Mouse (Mus musculus): ENCODE results near the gene Psph. TPM values are rescaled to one million over a fixed set of nuclear protein-coding genes. Genes with fewer than 3 reads are reported as not detected.

The Psph gene
- polyA plus RNA-seq, 1 experiment from 2014 or later = 34.9 TPM

GRCm38 (mm10) chr5:129756886-129757285 is 30.4 kb downstream of the Psph start:
- no peak overlapping the region for H3K4me2 ChIP-seq
- no peak for ATAC-seq (replicated peaks; ENCODE audit: insufficient number of reproducible peaks, low FRiP score, low TSS enrichment)
- 89% methylated on average over 20 of the region's 20 CpGs for WGBS (ENCODE audit: insufficient replicate concordance)
- H3K27ac ChIP-seq (ENCODE audit: low read depth, low read length) = no peak overlapping the region
- no peaks in the 10 kb centered on the region for H3K27me3 ChIP-seq (ENCODE audit: control insufficient read depth, insufficient read depth, low read length)
- H3K4me3 ChIP-seq (ENCODE audit: low read depth, low read length) = no peak overlapping the region
- peaks cover 15% of the 10 kb centered on the region for H3K36me3 ChIP-seq (ENCODE audit: control insufficient read depth, insufficient read depth, low read length)
- H3K9me3 ChIP-seq (replicated peaks; ENCODE audit: control insufficient read depth, low read length) = no peaks in the 10 kb centered on the region
- H3K4me1 ChIP-seq (ENCODE audit: control insufficient read depth, insufficient read depth, low read length) = no peaks in the 10 kb centered on the region
- H3K9ac ChIP-seq (ENCODE audit: low read depth, low read length) = no peak overlapping the region

- Histone ChIP-seq H3K4me3 (ENCODE audit: low read depth, low read length) (no peak overlapping the region), H3K9me3 (replicated peaks; ENCODE audit: control insufficient read depth, low read length) (no peaks in the 10 kb centered on the region), H3K4me2 (peak overlapping the region; percentile 37), H3K27me3 (ENCODE audit: control insufficient read depth, insufficient read depth, low read length) (no peaks in the 10 kb centered on the region), H3K4me1 (ENCODE audit: control insufficient read depth, insufficient read depth, low read length) (peaks cover 19% of the 10 kb centered on the region), H3K36me3 (ENCODE audit: control insufficient read depth, insufficient read depth, low read length) (peaks cover 18% of the 10 kb centered on the region), H3K9ac (ENCODE audit: low read depth, low read length) (no peak overlapping the region), H3K27ac (ENCODE audit: low read depth, low read length) (peak overlapping the region; percentile 55)
- ATAC-seq (replicated peaks; ENCODE audit: insufficient number of reproducible peaks, low FRiP score, low TSS enrichment) = no peak
- 12% methylated on average over 6 of the region's 6 CpGs for WGBS (ENCODE audit: insufficient replicate concordance)
Observed at GRCm38 (mm10) chr5:129744050-129744449, 43.2 kb downstream of the Psph start.

GRCm38 (mm10) chr5:129742903-129743488 is 44.3 kb downstream of the Psph start:
- peak; percentile 66; the same call in 1 of the 2 replicates for ATAC-seq (replicated peaks; ENCODE audit: insufficient number of reproducible peaks, low FRiP score, low TSS enrichment)
- peak overlapping the region; percentile 55 for H3K27ac ChIP-seq (ENCODE audit: low read depth, low read length)
- H3K4me3 ChIP-seq (ENCODE audit: low read depth, low read length) = no peak overlapping the region
- no peaks in the 10 kb centered on the region for H3K27me3 ChIP-seq (ENCODE audit: control insufficient read depth, insufficient read depth, low read length)
- peak overlapping the region; percentile 19; the same call in 1 of the 2 replicates for H3K4me2 ChIP-seq
- H3K9ac ChIP-seq (ENCODE audit: low read depth, low read length) = no peak overlapping the region
- no peaks in the 10 kb centered on the region for H3K9me3 ChIP-seq (replicated peaks; ENCODE audit: control insufficient read depth, low read length)
- peaks cover 17% of the 10 kb centered on the region for H3K36me3 ChIP-seq (ENCODE audit: control insufficient read depth, insufficient read depth, low read length)
- peaks cover 19% of the 10 kb centered on the region for H3K4me1 ChIP-seq (ENCODE audit: control insufficient read depth, insufficient read depth, low read length)
- 32% methylated on average over 7 of the region's 7 CpGs for WGBS (ENCODE audit: insufficient replicate concordance)

- 100% methylated on average over 1 of the region's 1 CpGs for WGBS (ENCODE audit: insufficient replicate concordance)
- Histone ChIP-seq H3K27ac (ENCODE audit: low read depth, low read length) (no peak overlapping the region), H3K9ac (ENCODE audit: low read depth, low read length) (no peak overlapping the region), H3K9me3 (replicated peaks; ENCODE audit: control insufficient read depth, low read length) (no peaks in the 10 kb centered on the region), H3K4me1 (ENCODE audit: control insufficient read depth, insufficient read depth, low read length) (peaks cover 19% of the 10 kb centered on the region), H3K27me3 (ENCODE audit: control insufficient read depth, insufficient read depth, low read length) (no peaks in the 10 kb centered on the region), H3K36me3 (ENCODE audit: control insufficient read depth, insufficient read depth, low read length) (peaks cover 10% of the 10 kb centered on the region), H3K4me3 (ENCODE audit: low read depth, low read length) (no peak overlapping the region), H3K4me2 (no peak overlapping the region)
- ATAC-seq (replicated peaks; ENCODE audit: insufficient number of reproducible peaks, low FRiP score, low TSS enrichment) = no peak
Observed at GRCm38 (mm10) chr5:129740976-129741375, 46.3 kb downstream of the Psph start.

GRCm38 (mm10) chr5:129731021-129731420 is 56.2 kb downstream of the Psph start:
- H3K9ac ChIP-seq (ENCODE audit: low read depth, low read length) = 0 out of 2 replicates have a peak overlapping the region, but pooled peaks have one; percentile 29
- 49% methylated on average over 5 of the region's 5 CpGs for WGBS (ENCODE audit: insufficient replicate concordance)
- H3K4me1 ChIP-seq (ENCODE audit: control insufficient read depth, insufficient read depth, low read length) = peaks cover 46% of the 10 kb centered on the region
- ATAC-seq (replicated peaks; ENCODE audit: insufficient number of reproducible peaks, low FRiP score, low TSS enrichment) = no peak
- peak overlapping the region; percentile 81 for H3K27ac ChIP-seq (ENCODE audit: low read depth, low read length)
- peak overlapping the region; percentile 45; the same call in 1 of the 2 replicates for H3K4me2 ChIP-seq
- H3K9me3 ChIP-seq (replicated peaks; ENCODE audit: control insufficient read depth, low read length) = no peaks in the 10 kb centered on the region
- H3K36me3 ChIP-seq (ENCODE audit: control insufficient read depth, insufficient read depth, low read length) = peaks cover 3% of the 10 kb centered on the region; the same call in 1 of the 2 replicates
- no peaks in the 10 kb centered on the region for H3K27me3 ChIP-seq (ENCODE audit: control insufficient read depth, insufficient read depth, low read length)
- H3K4me3 ChIP-seq (ENCODE audit: low read depth, low read length) = no peak overlapping the region

DNA sequence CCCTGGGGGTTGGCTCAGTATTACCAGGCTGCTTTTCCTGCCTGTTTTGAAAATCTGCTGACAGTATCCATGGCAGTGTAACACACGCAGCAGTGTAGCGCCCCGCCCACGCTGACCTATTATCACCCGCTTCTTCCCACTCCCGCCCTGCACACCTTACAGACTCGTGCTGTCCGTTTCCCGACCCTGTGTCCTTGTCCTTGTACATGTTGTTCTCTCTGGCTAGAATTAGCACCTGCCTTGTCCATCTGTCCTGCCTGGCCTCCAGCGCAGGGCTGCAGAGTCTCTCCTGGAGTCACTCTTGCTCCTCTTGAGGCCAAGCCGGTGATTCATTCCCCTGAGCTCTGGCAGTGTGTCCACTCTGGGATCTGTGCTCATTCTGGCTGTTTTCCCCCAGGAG is 56.9 kb downstream of the Psph start:
- Histone ChIP-seq H3K27ac (ENCODE audit: low read depth, low read length) (peak overlapping the region; percentile 81), H3K9me3 (replicated peaks; ENCODE audit: control insufficient read depth, low read length) (no peaks in the 10 kb centered on the region), H3K27me3 (ENCODE audit: control insufficient read depth, insufficient read depth, low read length) (no peaks in the 10 kb centered on the region), H3K36me3 (ENCODE audit: control insufficient read depth, insufficient read depth, low read length) (peaks cover 3% of the 10 kb centered on the region; the same call in 1 of the 2 replicates), H3K9ac (ENCODE audit: low read depth, low read length) (0 out of 2 replicates have a peak overlapping the region, but pooled peaks have one; percentile 29), H3K4me2 (peak overlapping the region; percentile 45), H3K4me3 (ENCODE audit: low read depth, low read length) (no peak overlapping the region), H3K4me1 (ENCODE audit: control insufficient read depth, insufficient read depth, low read length) (peaks cover 47% of the 10 kb centered on the region)
- 36% methylated on average over 11 of the region's 11 CpGs for WGBS (ENCODE audit: insufficient replicate concordance)
- ATAC-seq (replicated peaks; ENCODE audit: insufficient number of reproducible peaks, low FRiP score, low TSS enrichment) = peak; percentile 50; the same call in 1 of the 2 replicates

- Histone ChIP-seq H3K9ac (ENCODE audit: low read depth, low read length) (0 out of 2 replicates have a peak overlapping the region, but pooled peaks have one; percentile 8), H3K4me1 (ENCODE audit: control insufficient read depth, insufficient read depth, low read length) (peaks cover 47% of the 10 kb centered on the region), H3K4me3 (ENCODE audit: low read depth, low read length) (no peak overlapping the region), H3K4me2 (peak overlapping the region; percentile 45), H3K36me3 (ENCODE audit: control insufficient read depth, insufficient read depth, low read length) (no peaks in the 10 kb centered on the region), H3K27me3 (ENCODE audit: control insufficient read depth, insufficient read depth, low read length) (no peaks in the 10 kb centered on the region), H3K27ac (ENCODE audit: low read depth, low read length) (peak overlapping the region; percentile 81), H3K9me3 (replicated peaks; ENCODE audit: control insufficient read depth, low read length) (no peaks in the 10 kb centered on the region)
- WGBS (ENCODE audit: insufficient replicate concordance) = 22% methylated on average over 11 of the region's 11 CpGs
- no peak; the same call in 1 of the 2 replicates for ATAC-seq (replicated peaks; ENCODE audit: insufficient number of reproducible peaks, low FRiP score, low TSS enrichment)
Observed at GRCm38 (mm10) chr5:129729286-129729685, 58.0 kb downstream of the Psph start.

GRCm38 (mm10) chr5:129726784-129727183 is 60.5 kb downstream of the Psph start:
- Histone ChIP-seq H3K9ac (ENCODE audit: low read depth, low read length) (peak overlapping the region; percentile 97), H3K4me3 (ENCODE audit: low read depth, low read length) (peak overlapping the region; percentile 83; the same call in 1 of the 2 replicates)

More at GRCm38 (mm10) chr5:129726784-129727183, 60.5 kb downstream of the Psph start:
- H3K9me3 ChIP-seq (replicated peaks; ENCODE audit: control insufficient read depth, low read length) = no peaks in the 10 kb centered on the region
- H3K27ac ChIP-seq (ENCODE audit: low read depth, low read length) = no peak overlapping the region
- H3K36me3 ChIP-seq (ENCODE audit: control insufficient read depth, insufficient read depth, low read length) = no peaks in the 10 kb centered on the region
- H3K4me1 ChIP-seq (ENCODE audit: control insufficient read depth, insufficient read depth, low read length) = peaks cover 47% of the 10 kb centered on the region
- peak overlapping the region; percentile 70 for H3K4me2 ChIP-seq
- no peaks in the 10 kb centered on the region for H3K27me3 ChIP-seq (ENCODE audit: control insufficient read depth, insufficient read depth, low read length)
- 85% methylated on average over 3 of the region's 3 CpGs for WGBS (ENCODE audit: insufficient replicate concordance)
- no peak for ATAC-seq (replicated peaks; ENCODE audit: insufficient number of reproducible peaks, low FRiP score, low TSS enrichment)
